Mouse (Mus musculus): ENCODE measurements around the gene Zfp791. TPM values are rescaled to one million over a fixed set of nuclear protein-coding genes. Genes with fewer than 3 reads are reported as not detected.

Gene Zfp791
- polyA plus RNA-seq, 1 experiment from 2014 or later, result 3.2 TPM

- H3K4me3 ChIP-seq (replicated peaks), result no peak overlapping the region
- peaks cover 40% of the 10 kb centered on the region for H3K36me3 ChIP-seq
- no peak overlapping the region for H3K4me2 ChIP-seq (replicated peaks)
- no peak overlapping the region for H3K27ac ChIP-seq (replicated peaks)
- H3K9me3 ChIP-seq (replicated peaks), result peaks cover 4% of the 10 kb centered on the region; the same call in 1 of the 2 replicates
- WGBS, result 94% methylated on average over 10 of the region's 10 CpGs
- no peak for ATAC-seq (ENCODE audit: insufficient number of reproducible peaks, low FRiP score, low TSS enrichment, low read depth)
- no peak overlapping the region for H3K9ac ChIP-seq
- H3K27me3 ChIP-seq, result no peaks in the 10 kb centered on the region
- H3K4me1 ChIP-seq, result no peaks in the 10 kb centered on the region
These were observed 9.7 kb downstream of the Zfp791 start for GRCm38 (mm10) chr8:85113241-85113640.

GRCm38 (mm10) chr8:85100076-85100665, 22.7 kb downstream of the Zfp791 start:
- Histone ChIP-seq H3K9ac (no peak overlapping the region), H3K27ac (replicated peaks) (no peak overlapping the region), H3K4me1 (no peaks in the 10 kb centered on the region), H3K27me3 (no peaks in the 10 kb centered on the region), H3K4me2 (replicated peaks) (no peak overlapping the region), H3K36me3 (peaks cover 34% of the 10 kb centered on the region), H3K9me3 (replicated peaks) (no peaks in the 10 kb centered on the region), H3K4me3 (replicated peaks) (no peak overlapping the region)
- no peak for ATAC-seq (ENCODE audit: insufficient number of reproducible peaks, low FRiP score, low TSS enrichment, low read depth)
- WGBS, result 81% methylated on average over 4 of the region's 4 CpGs

GRCm38 (mm10) chr8:85096850-85097249, 26.0 kb downstream of the Zfp791 start:
- peaks cover 57% of the 10 kb centered on the region for H3K36me3 ChIP-seq

GRCm38 (mm10) chr8:85096196-85096595, 26.7 kb downstream of the Zfp791 start:
- no peak overlapping the region for H3K4me2 ChIP-seq (replicated peaks)
- no peaks in the 10 kb centered on the region for H3K27me3 ChIP-seq
- 91% methylated on average over 16 of the region's 16 CpGs for WGBS
- no peak overlapping the region for H3K4me3 ChIP-seq (replicated peaks)
- no peak for ATAC-seq (ENCODE audit: insufficient number of reproducible peaks, low FRiP score, low TSS enrichment, low read depth)
- H3K9ac ChIP-seq, result no peak overlapping the region
- H3K9me3 ChIP-seq (replicated peaks), result no peaks in the 10 kb centered on the region
- H3K36me3 ChIP-seq, result peaks cover 59% of the 10 kb centered on the region
- no peak overlapping the region for H3K27ac ChIP-seq (replicated peaks)
- H3K4me1 ChIP-seq, result no peaks in the 10 kb centered on the region

More at GRCm38 (mm10) chr8:85096850-85097249, 26.0 kb downstream of the Zfp791 start:
- Histone ChIP-seq H3K27me3 (no peaks in the 10 kb centered on the region), H3K4me1 (no peaks in the 10 kb centered on the region), H3K4me3 (replicated peaks) (no peak overlapping the region), H3K4me2 (replicated peaks) (no peak overlapping the region), H3K27ac (replicated peaks) (no peak overlapping the region), H3K9ac (no peak overlapping the region), H3K9me3 (replicated peaks) (no peaks in the 10 kb centered on the region)
- WGBS, result 79% methylated on average over 4 of the region's 4 CpGs
- ATAC-seq (ENCODE audit: insufficient number of reproducible peaks, low FRiP score, low TSS enrichment, low read depth), result no peak

GRCm38 (mm10) chr8:85095566-85095965, 27.3 kb downstream of the Zfp791 start:
- no peak overlapping the region for H3K4me2 ChIP-seq (replicated peaks)
- no peaks in the 10 kb centered on the region for H3K9me3 ChIP-seq (replicated peaks)
- no peak overlapping the region for H3K27ac ChIP-seq (replicated peaks)
- no peak for ATAC-seq (ENCODE audit: insufficient number of reproducible peaks, low FRiP score, low TSS enrichment, low read depth)
- H3K4me1 ChIP-seq, result no peaks in the 10 kb centered on the region
- WGBS, result 97% methylated on average over 7 of the region's 7 CpGs
- no peaks in the 10 kb centered on the region for H3K27me3 ChIP-seq
- no peak overlapping the region for H3K9ac ChIP-seq
- H3K4me3 ChIP-seq (replicated peaks), result no peak overlapping the region
- peaks cover 64% of the 10 kb centered on the region for H3K36me3 ChIP-seq

GRCm38 (mm10) chr8:85095051-85095450, 27.8 kb downstream of the Zfp791 start:
- no peaks in the 10 kb centered on the region for H3K27me3 ChIP-seq
- WGBS, result 92% methylated on average over 13 of the region's 13 CpGs
- no peaks in the 10 kb centered on the region for H3K4me1 ChIP-seq
- H3K36me3 ChIP-seq, result peaks cover 64% of the 10 kb centered on the region
- no peak overlapping the region for H3K4me2 ChIP-seq (replicated peaks)
- no peak for ATAC-seq (ENCODE audit: insufficient number of reproducible peaks, low FRiP score, low TSS enrichment, low read depth)
- no peak overlapping the region for H3K4me3 ChIP-seq (replicated peaks)
- no peak overlapping the region for H3K27ac ChIP-seq (replicated peaks)
- H3K9ac ChIP-seq, result no peak overlapping the region
- no peaks in the 10 kb centered on the region for H3K9me3 ChIP-seq (replicated peaks)

GRCm38 (mm10) chr8:85091526-85092090, 31.3 kb downstream of the Zfp791 start:
- Histone ChIP-seq H3K9me3 (replicated peaks) (no peaks in the 10 kb centered on the region), H3K4me3 (replicated peaks) (no peak overlapping the region), H3K27me3 (no peaks in the 10 kb centered on the region), H3K27ac (replicated peaks) (no peak overlapping the region), H3K4me1 (no peaks in the 10 kb centered on the region), H3K4me2 (replicated peaks) (no peak overlapping the region), H3K9ac (no peak overlapping the region), H3K36me3 (peaks cover 62% of the 10 kb centered on the region)
- no peak for ATAC-seq (ENCODE audit: insufficient number of reproducible peaks, low FRiP score, low TSS enrichment, low read depth)
- 33% methylated on average over 21 of the region's 21 CpGs for WGBS

GRCm38 (mm10) chr8:85090856-85091255, 32.0 kb downstream of the Zfp791 start:
- WGBS, result 89% methylated on average over 11 of the region's 11 CpGs
- peaks cover 56% of the 10 kb centered on the region for H3K36me3 ChIP-seq
- H3K9me3 ChIP-seq (replicated peaks), result no peaks in the 10 kb centered on the region
- no peak for ATAC-seq (ENCODE audit: insufficient number of reproducible peaks, low FRiP score, low TSS enrichment, low read depth)
- no peak overlapping the region for H3K4me2 ChIP-seq (replicated peaks)
- H3K4me1 ChIP-seq, result no peaks in the 10 kb centered on the region
- H3K27ac ChIP-seq (replicated peaks), result no peak overlapping the region
- no peak overlapping the region for H3K4me3 ChIP-seq (replicated peaks)
- no peaks in the 10 kb centered on the region for H3K27me3 ChIP-seq
- no peak overlapping the region for H3K9ac ChIP-seq

- Histone ChIP-seq H3K36me3 (peaks cover 49% of the 10 kb centered on the region), H3K27ac (replicated peaks) (no peak overlapping the region), H3K4me3 (replicated peaks) (no peak overlapping the region), H3K9ac (no peak overlapping the region), H3K9me3 (replicated peaks) (no peaks in the 10 kb centered on the region), H3K4me1 (peaks cover 5% of the 10 kb centered on the region), H3K27me3 (no peaks in the 10 kb centered on the region), H3K4me2 (replicated peaks) (no peak overlapping the region)
- WGBS, result 80% methylated on average over 2 of the region's 2 CpGs
- ATAC-seq (ENCODE audit: insufficient number of reproducible peaks, low FRiP score, low TSS enrichment, low read depth), result no peak
These were observed 34.1 kb downstream of the Zfp791 start for GRCm38 (mm10) chr8:85088771-85089170.

- no peaks in the 10 kb centered on the region for H3K9me3 ChIP-seq (replicated peaks)
- H3K4me2 ChIP-seq (replicated peaks), result no peak overlapping the region
- H3K4me1 ChIP-seq, result peaks cover 23% of the 10 kb centered on the region
- ATAC-seq (ENCODE audit: insufficient number of reproducible peaks, low FRiP score, low TSS enrichment, low read depth), result no peak
- H3K4me3 ChIP-seq (replicated peaks), result no peak overlapping the region
- H3K9ac ChIP-seq, result no peak overlapping the region
- peaks cover 33% of the 10 kb centered on the region for H3K36me3 ChIP-seq
- 78% methylated on average over 3 of the region's 3 CpGs for WGBS
- no peaks in the 10 kb centered on the region for H3K27me3 ChIP-seq
- no peak overlapping the region for H3K27ac ChIP-seq (replicated peaks)
These were observed 36.7 kb downstream of the Zfp791 start for GRCm38 (mm10) chr8:85086238-85086637.

- H3K4me2 ChIP-seq (replicated peaks), result no peak overlapping the region
- no peaks in the 10 kb centered on the region for H3K9me3 ChIP-seq (replicated peaks)
- no peak for ATAC-seq (ENCODE audit: insufficient number of reproducible peaks, low FRiP score, low TSS enrichment, low read depth)
- no peaks in the 10 kb centered on the region for H3K27me3 ChIP-seq
- no peak overlapping the region for H3K9ac ChIP-seq
- peaks cover 28% of the 10 kb centered on the region for H3K36me3 ChIP-seq
- no peak overlapping the region for H3K27ac ChIP-seq (replicated peaks)
- peaks cover 29% of the 10 kb centered on the region for H3K4me1 ChIP-seq
- 86% methylated on average over 8 of the region's 8 CpGs for WGBS
- no peak overlapping the region for H3K4me3 ChIP-seq (replicated peaks)
These were observed 38.3 kb downstream of the Zfp791 start for GRCm38 (mm10) chr8:85084633-85085032.
